Mouse (Mus musculus): ENCODE measurements at regions not wholly inside any gene's neighbourhood (a gene's known extent, or its start where the extent isn't known, plus 50 kb on each side); places are given as distances from the start of the nearest gene placed in this dataset.

- H3K9me3 ChIP-seq = no peaks in the 10 kb centered on the region
- 90% methylated on average over 6 of the region's 6 CpGs for WGBS
- no peak overlapping the region for H3K9ac ChIP-seq
- H3K27me3 ChIP-seq (replicated peaks) = no peaks in the 10 kb centered on the region
- no peak overlapping the region for H3K4me2 ChIP-seq
- H3K4me3 ChIP-seq = no peak overlapping the region
- H3K27ac ChIP-seq = no peak overlapping the region
- no peak for ATAC-seq (replicated peaks)
- no peaks in the 10 kb centered on the region for H3K36me3 ChIP-seq (replicated peaks)
- no peaks in the 10 kb centered on the region for H3K4me1 ChIP-seq
Observed at GRCm38 (mm10) chr16:51967051-51967845, 63.8 kb upstream of the Cblb start.

All from midbrain, embryonic 15.5 days (tissue).